Mouse (Mus musculus): Measurements from ENCODE around the gene Chst12.

The Chst12 gene

DNA sequence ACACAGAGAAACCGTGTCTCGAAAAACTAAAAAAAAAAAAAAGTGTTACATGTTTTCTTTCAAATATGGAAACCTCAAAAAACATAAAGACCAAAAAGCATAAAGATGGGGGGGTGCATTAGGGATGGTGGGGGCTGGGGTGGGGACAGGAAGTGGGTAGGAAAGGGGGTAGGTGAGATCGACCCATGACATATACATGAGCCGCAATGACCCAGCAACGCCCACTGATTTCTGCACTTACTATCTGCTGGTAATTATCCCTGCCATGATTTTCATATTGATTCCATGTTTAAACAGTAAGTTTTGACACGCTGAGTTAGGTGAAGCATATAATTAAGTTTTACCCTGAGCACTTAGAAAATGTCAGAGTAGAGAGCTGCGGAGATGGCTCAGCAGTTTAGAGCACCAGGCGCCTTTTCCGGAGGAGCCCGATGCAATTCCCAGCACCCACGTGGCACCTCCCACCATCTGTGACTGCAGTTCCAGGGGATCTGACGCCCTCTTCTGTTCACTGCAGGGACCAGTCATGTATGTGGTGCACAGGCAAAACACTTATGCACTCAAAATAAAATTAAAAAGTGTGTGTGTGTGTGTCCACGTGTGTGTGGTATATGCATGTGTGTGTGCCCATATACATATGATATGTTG lies 65.0 kb downstream of the Chst12 start:
- no peak for DNase-seq (ENCODE audit: low read depth)

- DNase-seq (ENCODE audit: low read depth) = no peak
Measured at GRCm38 (mm10) chr5:140571201-140571600, 65.9 kb downstream of the Chst12 start.

- DNase-seq (ENCODE audit: low read depth) = peak; percentile 19
Measured at GRCm38 (mm10) chr5:140571673-140572072, 66.3 kb downstream of the Chst12 start.

- DNase-seq (ENCODE audit: low read depth) = peak; percentile 17
Measured at GRCm38 (mm10) chr5:140572611-140573010, 67.3 kb downstream of the Chst12 start.

All from NIH3T3 (cell line).